Mouse (Mus musculus) liver, postnatal 0 days (tissue): ENCODE data around the gene Actb. TPM values are rescaled to one million over a fixed set of nuclear protein-coding genes. Genes with fewer than 3 reads are reported as not detected.

Experiments
- ATAC-seq: fragments of 200-750 bp; cut with Nextera tagmentation; 2 replicates; pipeline ENCODE4 v1.8.0; 2017; ENCODE audit warnings: mild to moderate bottlenecking, moderate library complexity
- DNase-seq: peaks from one replicate; pipeline ENCODE4 v3.0.0-alpha.2; 2016
- H3K27ac ChIP-seq: fragments of 300-500 bp; sonication (generic); 2 replicates; pipeline ENCODE4 v1.5.1; 2014; ENCODE audit warnings: antibody characterized with exemption, moderate library complexity, mild to moderate bottlenecking, low read depth
- H3K27me3 ChIP-seq: fragments of 300-500 bp; sonication (generic); 2 replicates; pipeline ENCODE4 v1.6.1; 2014; ENCODE audit warnings: low read length, control low read depth, mixed read lengths; ENCODE audit not compliant: insufficient read depth
- H3K36me3 ChIP-seq: fragments of 300-500 bp; sonication (generic); replicated peaks from 2 replicates; pipeline ENCODE4 v1.6.1; 2014; ENCODE audit warnings: mild to moderate bottlenecking, control low read depth, low read length, moderate library complexity, mixed read lengths; ENCODE audit not compliant: insufficient read depth
- H3K4me1 ChIP-seq: fragments of 300-500 bp; sonication (generic); 2 replicates; pipeline ENCODE4 v1.6.1; 2014; ENCODE audit warnings: antibody characterized with exemption, mild to moderate bottlenecking, control low read depth; ENCODE audit not compliant: insufficient read depth
- H3K4me2 ChIP-seq: fragments of 300-500 bp; sonication (generic); 2 replicates; pipeline ENCODE4 v1.6.1; 2014; ENCODE audit warnings: low read depth, mild to moderate bottlenecking, low read length, moderate library complexity, mixed read lengths
- H3K4me3 ChIP-seq: fragments of 300-500 bp; sonication (generic); 2 replicates; pipeline ENCODE4 v1.5.1; 2014; ENCODE audit warnings: low read depth, low read length
- H3K9ac ChIP-seq: fragments of 300-500 bp; sonication (generic); replicated peaks from 2 replicates; pipeline ENCODE4 v1.6.1; 2014; ENCODE audit warnings: mild to moderate bottlenecking, moderate library complexity
- H3K9me3 ChIP-seq: fragments of 300-500 bp; sonication (generic); 2 replicates; pipeline ENCODE4 v1.6.1; 2016; ENCODE audit warnings: mild to moderate bottlenecking, control low read depth, low read length, mixed read lengths
- CTCF ChIP-seq: sonication (generic); IDR thresholded peaks from 2 replicates; pipeline ENCODE4 v1.5.1; 2016; ENCODE audit warnings: antibody characterized with exemption, low read depth
- EP300 ChIP-seq: IDR thresholded peaks from 2 replicates; pipeline ENCODE4 v1.6.1; 2016; ENCODE audit warnings: antibody characterized with exemption, low read depth, mild to moderate bottlenecking
- WGBS: fragments of 180-500 bp; shearing (Covaris S2); extraction: QIAGEN DNeasy Blood & Tissue Kit; methylation state at CpG from one replicate; pipeline ENCODE4 v1.1.7; 2014; ENCODE audit not compliant: insufficient replicate concordance; 5-methylcytosine and 5-hydroxymethylcytosine counted together
- polyA plus RNA-seq: library from polyadenylated mRNA; unstranded; fragments of >200 nt; fragmentation: Nextera tagmentation; extraction: Ambion mirVana; gene quantifications from 2 replicates; pipeline ENCODE4 v1.2.1, GENCODE M21; 2015

Gene Actb
- polyA plus RNA-seq, 1 experiment from 2014 or later: 7,738 TPM

GRCm38 (mm10) chr5:142881936-142882335 lies 24.6 kb downstream of the Actb start:
- no peak for TF ChIP-seq EP300
- no peak for TF ChIP-seq CTCF
- DNase-seq (no peak), ATAC-seq (no peak)
- Histone ChIP-seq H3K9ac (no peak overlapping the region), H3K9me3 (no peaks in the 10 kb centered on the region), H3K4me3 (no peak overlapping the region), H3K27me3 (no peaks in the 10 kb centered on the region), H3K4me1 (peaks cover 4% of the 10 kb centered on the region), H3K27ac (no peak overlapping the region), H3K36me3 (peaks cover 17% of the 10 kb centered on the region), H3K4me2 (no peak overlapping the region)
- WGBS: 45% methylated on average over 8 of the region's 8 CpGs

DNA sequence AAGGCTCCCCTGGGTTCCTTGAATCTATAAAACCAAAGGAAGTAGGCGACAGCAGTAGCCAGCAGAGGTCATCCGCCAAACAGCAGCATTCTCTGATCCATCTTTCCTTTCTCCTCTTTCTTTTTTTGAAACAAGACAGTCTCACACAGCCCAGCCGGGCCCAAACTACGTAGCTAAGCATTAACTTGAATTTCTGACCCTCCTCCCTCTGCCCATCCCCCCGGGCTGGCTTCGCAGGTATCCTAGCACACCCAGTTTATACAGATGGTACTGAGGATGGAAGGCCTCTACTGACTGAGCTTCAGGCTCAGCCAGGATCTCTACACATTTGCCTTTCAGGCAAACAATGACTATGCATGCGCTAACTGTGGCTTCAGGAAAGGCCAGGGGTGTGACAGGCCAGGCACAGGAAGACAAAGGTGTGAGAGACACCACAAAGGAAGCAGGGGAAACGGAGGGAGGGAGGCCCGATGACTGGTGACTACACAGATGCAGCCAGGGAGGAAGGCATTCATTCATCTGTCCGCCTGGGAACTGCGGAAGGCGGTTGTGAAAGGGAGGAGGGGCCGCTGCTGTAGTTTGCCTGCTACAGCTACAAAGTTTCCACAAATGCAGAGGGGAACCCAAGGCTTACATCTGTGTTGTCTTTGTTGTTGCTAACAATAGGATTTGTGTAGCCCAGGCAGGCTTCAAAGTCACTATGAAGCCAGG lies 25.6 kb downstream of the Actb start:
- ATAC-seq (no peak), DNase-seq (no peak)
- H3K9ac ChIP-seq: no peak overlapping the region
- WGBS: 33% methylated on average over 13 of the region's 13 CpGs
- peaks cover 14% of the 10 kb centered on the region for H3K36me3 ChIP-seq
- no peaks in the 10 kb centered on the region for H3K27me3 ChIP-seq
- H3K4me1 ChIP-seq: peaks cover 4% of the 10 kb centered on the region
- TF ChIP-seq CTCF: no peak
- TF ChIP-seq EP300: no peak
- 0 out of 2 replicates have a peak overlapping the region, but pooled peaks have one; percentile 40 for H3K27ac ChIP-seq
- H3K9me3 ChIP-seq: no peaks in the 10 kb centered on the region
- 0 out of 2 replicates have a peak overlapping the region, but pooled peaks have one; percentile 9 for H3K4me2 ChIP-seq
- no peak overlapping the region for H3K4me3 ChIP-seq

DNA sequence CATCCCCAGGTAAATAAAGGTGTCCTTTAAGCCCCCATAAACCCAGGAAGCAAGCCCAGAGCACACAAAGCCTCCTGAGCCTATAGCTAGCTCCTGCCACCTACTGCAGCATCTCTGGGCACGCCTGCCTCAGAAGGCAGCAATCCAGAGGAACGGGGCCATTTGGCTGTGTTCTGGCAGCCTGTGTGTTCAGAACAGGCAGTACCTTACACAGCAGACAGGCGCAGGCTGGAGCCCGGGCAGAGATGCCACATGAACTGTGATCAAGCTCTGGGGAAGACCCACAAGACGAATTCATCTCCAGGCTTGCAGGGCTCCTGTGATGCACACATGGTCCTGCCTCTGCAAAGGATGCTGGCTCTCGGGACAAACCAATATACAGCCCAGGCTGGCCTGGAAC lies 26.3 kb downstream of the Actb start:
- ATAC-seq (no peak), DNase-seq (no peak)
- peaks cover 13% of the 10 kb centered on the region; the same call in 1 of the 2 replicates for H3K36me3 ChIP-seq
- no peak overlapping the region for H3K4me2 ChIP-seq
- H3K4me3 ChIP-seq: no peak overlapping the region
- no peak overlapping the region for H3K9ac ChIP-seq
- H3K27me3 ChIP-seq: no peaks in the 10 kb centered on the region
- 81% methylated on average over 6 of the region's 6 CpGs for WGBS
- H3K9me3 ChIP-seq: no peaks in the 10 kb centered on the region
- H3K27ac ChIP-seq: no peak overlapping the region
- TF ChIP-seq CTCF (no peak), EP300 (no peak)
- peaks cover 4% of the 10 kb centered on the region for H3K4me1 ChIP-seq

GRCm38 (mm10) chr5:142879318-142880175 lies 27.0 kb downstream of the Actb start:
- H3K9me3 ChIP-seq: no peaks in the 10 kb centered on the region

GRCm38 (mm10) chr5:142878570-142878969 lies 28.0 kb downstream of the Actb start:
- TF ChIP-seq CTCF (no peak), EP300 (no peak)

More at GRCm38 (mm10) chr5:142879318-142880175, 27.0 kb downstream of the Actb start:
- ATAC-seq (peak; percentile 77), DNase-seq (peak; percentile 86)
- WGBS: 51% methylated on average over 8 of the region's 8 CpGs
- Histone ChIP-seq H3K4me3 (no peak overlapping the region), H3K9ac (no peak overlapping the region), H3K27me3 (no peaks in the 10 kb centered on the region), H3K4me1 (peaks cover 4% of the 10 kb centered on the region), H3K27ac (no peak overlapping the region), H3K4me2 (no peak overlapping the region), H3K36me3 (0 out of 2 replicates have a peak, but pooled peaks cover 6% of the 10 kb centered on the region)
- TF ChIP-seq EP300 (no peak), CTCF (peak; percentile 98)

More at GRCm38 (mm10) chr5:142878570-142878969, 28.0 kb downstream of the Actb start:
- no peak overlapping the region for H3K4me2 ChIP-seq
- H3K4me1 ChIP-seq: peaks cover 4% of the 10 kb centered on the region
- H3K27ac ChIP-seq: no peak overlapping the region
- ATAC-seq (no peak), DNase-seq (no peak)
- H3K4me3 ChIP-seq: no peak overlapping the region
- H3K9me3 ChIP-seq: no peaks in the 10 kb centered on the region
- H3K9ac ChIP-seq: no peak overlapping the region
- H3K36me3 ChIP-seq: 0 out of 2 replicates have a peak, but pooled peaks cover 5% of the 10 kb centered on the region
- whole genome bisulfite sequencing: 87% methylated on average over 15 of the region's 15 CpGs
- H3K27me3 ChIP-seq: no peaks in the 10 kb centered on the region
